Mouse (Mus musculus) small intestine, adult 2 months (tissue): ENCODE measurements around the gene Sema4c.

ENCODE experiments used
- CTCF ChIP-seq: fragments of 200-500 bp; IDR thresholded peaks from 2 replicates; pipeline ENCODE4 v1.5.1; 2012; ENCODE audit warnings: low read depth, mild to moderate bottlenecking, control low read depth, inconsistent platforms, low read length, moderate library complexity, mixed read lengths; ENCODE audit not compliant: insufficient replicate concordance, insufficient read length; ENCODE audit errors: extremely low read depth
- POLR2A ChIP-seq: fragments of 200-500 bp; IDR thresholded peaks from 2 replicates; pipeline ENCODE4 v1.6.1; 2012; ENCODE audit warnings: low read depth, mild to moderate bottlenecking, control low read depth, inconsistent platforms, low read length, moderate library complexity

GRCm38 (mm10) chr1:36580384-36581207 lies 22.4 kb upstream of the Sema4c start:
- TF ChIP-seq CTCF (no peak), POLR2A (no peak)
